Mouse (Mus musculus) mouse trophoblast stem cell (cell line): Measurements from ENCODE around the gene Lman2.

Source experiments
- in situ Hi-C, 2 experiments: fragments of 300-500 bp; cut with MseI, MboI; formaldehyde crosslinking; loops; 2 replicates in 1 of 2; 3 replicates in 1 of 2; pipeline ENCODE4 v1.15.1; 2025

The Lman2 gene

DNA sequence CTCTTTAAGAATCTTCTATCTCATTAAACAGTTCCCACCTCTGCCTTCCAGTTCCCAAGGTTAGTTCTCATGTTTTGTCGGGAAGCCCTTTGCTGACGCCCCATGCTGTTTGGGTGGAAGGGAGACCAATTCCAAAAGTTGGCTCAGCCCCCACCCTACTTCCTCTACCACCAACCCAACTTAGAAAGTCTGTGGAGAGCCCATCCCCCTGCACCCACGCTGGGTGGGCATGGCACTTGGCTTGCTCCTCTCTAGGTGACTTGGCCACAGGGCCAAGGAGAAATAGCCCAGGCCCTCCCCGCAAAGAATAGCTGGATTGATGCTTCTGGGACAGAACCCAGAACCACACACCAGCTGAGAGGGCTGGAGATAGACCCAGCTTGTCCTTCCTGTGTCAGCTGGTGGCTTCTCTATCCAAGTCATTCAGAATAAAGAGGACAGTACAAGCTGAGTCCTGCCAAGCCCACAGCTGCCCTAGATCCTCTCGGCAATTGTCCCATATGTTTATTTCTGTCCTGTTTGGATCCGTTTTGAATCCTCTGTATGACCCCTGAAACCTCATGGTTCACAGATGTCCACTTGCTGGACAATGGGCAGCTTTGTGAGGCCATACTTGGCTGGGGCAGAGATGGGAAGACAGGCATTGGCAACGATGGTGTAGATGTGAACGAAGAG is 8.6 kb upstream of the Lman2 start:
- in situ Hi-C loops: no loop called here

DNA sequence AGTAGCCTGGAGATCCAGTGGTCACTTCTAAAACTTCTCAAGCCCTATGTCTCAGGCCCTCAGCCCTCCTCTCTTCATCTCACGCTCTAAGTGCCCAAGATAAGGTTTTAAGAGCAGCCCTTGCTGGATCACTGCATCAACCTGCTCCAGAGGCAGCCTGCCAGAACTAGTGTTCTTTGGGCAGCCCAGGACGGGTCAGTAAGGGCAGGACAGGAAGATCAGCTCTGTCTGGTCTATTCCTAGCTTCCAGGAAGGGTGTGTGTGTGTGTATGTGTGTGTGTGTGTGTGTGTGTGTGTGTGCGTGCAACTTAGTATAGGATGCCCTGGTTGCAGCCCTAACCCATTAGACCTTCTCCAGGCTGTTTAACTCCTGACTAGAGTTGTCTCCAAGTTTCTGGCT is 7.7 kb upstream of the Lman2 start:
- in situ Hi-C loops: no loop called here

DNA sequence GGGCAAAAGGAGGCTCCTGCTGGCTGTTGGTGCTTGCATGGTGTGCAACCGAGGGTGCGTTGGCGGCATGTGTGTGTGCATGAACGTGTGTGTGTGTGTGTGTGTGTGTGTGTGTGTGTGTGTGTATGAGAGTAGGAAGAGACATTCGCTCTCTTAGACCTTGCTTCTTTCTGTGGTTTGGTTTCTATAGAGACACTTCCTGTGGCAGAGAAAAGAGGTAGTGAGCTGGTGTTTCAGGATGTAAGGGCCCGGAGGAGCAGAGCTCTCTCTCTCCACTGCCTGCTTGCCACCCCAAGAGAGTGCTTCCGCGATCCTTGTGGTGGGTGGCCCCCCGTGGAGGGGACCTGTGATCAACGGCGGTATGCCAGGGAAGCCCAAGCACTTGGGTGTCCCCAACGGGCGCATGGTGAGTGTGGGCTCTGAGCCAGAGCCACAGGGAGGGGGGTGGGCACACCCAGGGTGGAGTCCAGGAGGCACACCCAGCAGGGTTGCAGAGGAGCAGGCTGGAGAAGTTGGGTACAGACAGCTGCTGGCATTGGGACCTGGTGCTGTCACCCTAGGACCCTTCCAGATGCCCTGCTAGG is 7.0 kb upstream of the Lman2 start, which contains the start of gene Rgs14:
TSS of gene Rgs14 (plus strand) at position 202 of the 584 bp plus-strand sequence.
- in situ Hi-C loops: no loop called here

DNA sequence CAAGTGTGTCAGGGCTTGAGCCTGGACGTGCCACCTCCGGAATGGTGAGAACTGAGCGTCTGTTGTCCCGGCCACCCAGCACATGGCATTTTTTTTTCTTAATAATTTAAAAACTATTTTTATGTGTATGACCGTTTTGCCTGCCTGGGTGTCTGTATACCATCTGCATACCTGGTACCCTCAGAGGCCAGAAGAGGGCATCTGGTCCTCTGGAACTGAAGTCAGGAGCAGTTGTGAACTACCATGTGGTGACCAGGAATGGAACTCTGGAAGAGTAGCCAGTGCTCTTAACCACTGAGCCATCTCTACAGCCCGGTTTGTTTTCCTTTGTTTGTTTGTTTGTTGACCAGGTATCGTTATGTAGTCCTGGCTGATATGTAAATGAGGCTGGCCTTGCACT is 5.8 kb upstream of the Lman2 start:
- in situ Hi-C loops: no loop called here

DNA sequence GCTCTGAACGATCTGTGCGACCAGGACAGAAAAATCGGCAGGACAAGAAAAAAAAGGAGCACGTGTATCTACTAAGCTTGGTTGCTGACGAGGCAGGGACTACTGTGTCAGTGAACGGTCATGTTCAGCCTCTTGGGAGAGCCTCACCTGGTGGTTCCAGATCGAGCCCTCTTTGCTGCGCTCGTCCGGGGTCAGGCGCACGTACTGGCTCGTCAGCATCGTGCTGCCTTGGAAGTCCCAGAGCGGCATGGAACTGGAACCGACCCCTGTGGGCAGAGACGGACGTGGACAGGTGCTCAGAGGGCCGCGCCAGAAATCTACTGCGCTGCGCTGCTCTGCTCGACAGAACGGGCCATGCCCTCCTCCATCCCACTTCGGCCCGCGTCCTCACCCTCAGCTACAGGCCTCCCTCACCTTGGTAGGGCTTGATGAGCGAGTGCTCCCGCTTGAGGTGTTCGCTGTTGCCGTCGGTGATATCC is 570 bp downstream of the Lman2 start:
- in situ Hi-C loops: no loop called here

DNA sequence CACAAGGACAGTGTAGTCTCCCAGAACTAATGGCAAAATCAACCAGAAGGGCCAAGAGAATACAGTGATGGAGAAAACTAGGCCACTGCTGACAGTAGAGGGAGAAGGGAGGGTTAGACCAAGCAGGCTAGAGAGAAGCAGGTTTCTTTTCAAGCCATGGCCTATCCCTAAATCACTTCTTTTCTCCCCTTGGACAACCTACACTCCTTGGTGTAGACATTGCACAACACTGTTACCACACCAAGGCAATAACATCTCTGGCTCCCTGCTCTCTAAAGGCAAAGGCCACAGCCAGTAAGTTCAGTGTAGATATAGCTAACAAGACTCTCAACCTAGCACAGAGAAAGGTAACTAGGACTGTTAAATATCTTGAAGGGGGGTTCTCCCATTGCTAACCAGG is 1.4 kb downstream of the Lman2 start:
- in situ Hi-C loops: no loop called here

DNA sequence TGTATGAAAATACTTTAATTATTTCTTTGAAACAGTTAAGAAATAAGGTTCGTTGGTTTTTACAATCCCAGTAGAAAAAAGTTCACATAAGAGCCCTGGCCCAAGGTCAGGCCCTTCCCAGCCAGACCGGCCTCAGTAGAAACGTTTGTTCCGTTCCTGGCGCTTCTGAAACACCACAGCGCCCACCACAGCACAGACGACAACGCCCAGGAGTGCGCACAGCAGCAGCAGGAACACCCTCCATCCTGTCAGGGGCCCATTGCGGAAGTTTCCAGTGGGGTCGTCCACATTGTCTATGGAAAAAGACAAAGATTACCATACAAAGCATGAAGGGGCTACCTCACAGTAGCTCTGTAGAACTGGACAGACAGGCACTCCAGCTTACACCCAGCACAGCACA is 15.8 kb downstream of the Lman2 start:
- in situ Hi-C loops: no loop called here

DNA sequence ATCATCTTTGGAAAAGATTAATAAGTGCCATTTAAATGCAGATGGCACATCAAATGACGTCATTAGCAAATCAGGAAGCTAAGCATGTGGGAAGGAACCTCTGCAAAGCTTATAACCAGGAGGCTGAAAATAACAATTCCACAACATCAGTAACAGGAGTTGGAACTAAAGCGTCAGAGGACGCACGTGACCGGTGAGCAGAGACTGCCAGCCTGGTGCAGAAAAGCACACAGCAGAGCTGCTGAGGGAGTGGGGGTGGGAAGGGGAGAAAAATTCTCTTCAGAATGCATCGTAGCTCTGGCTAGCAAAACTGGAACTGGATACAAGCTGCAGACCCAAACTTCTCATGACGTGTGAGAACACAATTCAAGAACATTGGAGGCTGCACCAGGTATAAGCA is 18.3 kb downstream of the Lman2 start:
- in situ Hi-C loops: no loop called here

DNA sequence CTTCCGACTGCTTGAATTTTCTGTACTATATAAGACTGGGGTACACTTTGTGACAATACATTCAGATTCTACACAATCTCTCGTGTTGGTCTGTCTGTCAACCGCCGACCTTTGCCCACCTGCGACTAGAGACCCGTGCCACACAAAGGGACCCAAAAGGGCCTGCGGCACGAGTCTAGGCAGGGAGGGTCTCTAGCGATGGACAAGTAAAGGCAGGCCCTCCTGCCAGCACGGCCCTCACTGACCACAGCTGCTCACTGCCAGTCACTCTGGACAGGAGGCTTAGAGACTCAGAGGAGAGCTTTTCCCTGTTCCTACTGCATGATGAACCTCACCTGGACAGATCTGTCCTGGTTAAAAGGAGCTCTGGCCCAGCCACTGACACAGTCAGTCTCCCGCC is 20.1 kb downstream of the Lman2 start:
- in situ Hi-C loops: no loop called here

DNA sequence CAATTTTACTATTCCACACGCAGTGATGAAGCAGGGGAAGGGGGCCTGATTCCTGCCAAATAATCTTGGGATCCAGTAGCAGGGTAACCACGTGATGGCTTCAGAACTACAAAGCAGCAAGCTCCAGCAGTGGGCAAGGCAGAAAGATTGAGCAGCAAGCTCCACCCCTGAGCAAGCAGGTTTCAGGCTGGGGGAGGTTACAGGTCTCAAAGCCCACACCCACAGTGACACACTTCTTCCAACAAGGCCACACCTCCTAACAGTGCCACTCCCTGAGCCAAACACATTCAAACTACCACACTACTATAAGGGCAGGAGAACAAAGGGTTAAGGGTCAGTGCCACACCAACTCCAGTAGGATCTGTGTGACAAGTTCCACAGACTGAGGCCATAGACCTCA is 23.3 kb downstream of the Lman2 start:
- in situ Hi-C loops: no loop called here

DNA sequence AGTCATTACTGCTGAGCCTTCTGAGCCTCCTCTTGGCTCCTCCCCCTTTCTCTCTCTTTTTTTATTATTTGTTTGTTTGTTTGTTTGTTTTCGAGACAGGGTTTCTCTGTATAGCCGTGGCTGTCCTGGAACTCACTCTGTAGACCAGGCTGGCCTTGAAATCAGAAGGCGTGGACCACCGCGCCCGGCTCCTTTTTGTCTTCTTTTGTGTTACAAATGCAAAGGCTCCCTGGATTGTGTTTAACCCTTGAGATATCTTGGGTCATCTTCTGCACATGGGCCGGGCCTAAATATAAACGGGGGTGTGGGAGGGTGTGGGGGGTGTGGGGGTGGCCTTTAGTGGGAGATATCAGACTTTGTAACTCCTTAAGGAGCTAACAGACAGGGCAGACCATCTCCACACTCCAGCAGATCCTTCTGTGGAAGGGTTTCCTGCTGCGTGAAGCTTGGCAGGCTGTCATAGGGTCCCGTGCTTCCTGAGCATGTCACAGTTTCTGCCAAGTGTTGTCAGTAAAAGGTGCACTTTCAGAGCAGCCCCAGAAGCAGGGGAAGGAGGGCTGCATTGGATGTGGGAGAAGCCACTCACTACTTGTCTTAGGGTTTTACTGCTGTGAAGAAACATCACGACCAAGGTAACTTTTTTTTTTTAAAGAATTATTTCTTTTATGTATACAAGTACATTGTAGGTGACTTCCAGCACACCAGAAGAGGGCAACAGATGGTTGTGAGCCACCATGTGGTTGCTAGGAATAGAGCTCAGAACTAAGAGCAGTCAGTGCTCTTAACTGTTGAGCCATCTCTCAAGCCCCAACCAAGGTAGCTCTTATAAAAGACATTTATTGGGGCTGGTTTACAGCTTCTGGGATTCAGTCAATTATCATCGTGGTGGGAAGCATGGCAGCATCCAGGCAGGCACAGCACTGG is 24.2 kb downstream of the Lman2 start:
- in situ Hi-C loops: no loop called here

DNA sequence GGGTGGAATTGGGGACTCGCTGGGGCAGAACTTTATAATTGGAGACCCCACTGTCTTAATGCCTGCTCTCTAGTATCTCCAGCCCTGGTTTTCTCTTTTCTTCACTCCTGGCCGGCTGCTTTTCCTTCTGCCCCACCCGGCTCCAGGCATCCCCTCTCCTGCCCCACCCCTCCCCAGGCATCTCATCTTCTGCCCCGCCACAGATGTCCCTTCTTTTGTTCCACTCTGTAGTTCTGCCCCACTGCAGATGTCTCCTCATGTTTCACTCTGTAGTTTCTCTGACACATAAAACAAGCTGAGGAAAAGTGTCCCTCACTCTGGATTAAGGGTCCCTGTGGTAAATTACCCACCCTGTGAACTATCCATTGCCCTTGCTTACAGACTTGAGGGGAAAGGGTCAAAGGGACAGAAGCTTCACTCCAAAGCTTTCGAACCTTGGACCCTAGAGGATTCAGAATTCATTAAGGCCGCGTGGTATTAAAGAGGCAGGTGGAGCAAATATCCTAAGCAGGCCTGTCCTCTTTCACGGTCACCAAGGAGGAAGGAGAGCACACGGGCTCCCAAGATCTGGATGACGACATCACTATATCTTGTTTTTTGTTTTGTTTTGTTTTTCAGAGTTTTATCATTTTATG is 25.1 kb downstream of the Lman2 start:
- in situ Hi-C loops: no loop called here

DNA sequence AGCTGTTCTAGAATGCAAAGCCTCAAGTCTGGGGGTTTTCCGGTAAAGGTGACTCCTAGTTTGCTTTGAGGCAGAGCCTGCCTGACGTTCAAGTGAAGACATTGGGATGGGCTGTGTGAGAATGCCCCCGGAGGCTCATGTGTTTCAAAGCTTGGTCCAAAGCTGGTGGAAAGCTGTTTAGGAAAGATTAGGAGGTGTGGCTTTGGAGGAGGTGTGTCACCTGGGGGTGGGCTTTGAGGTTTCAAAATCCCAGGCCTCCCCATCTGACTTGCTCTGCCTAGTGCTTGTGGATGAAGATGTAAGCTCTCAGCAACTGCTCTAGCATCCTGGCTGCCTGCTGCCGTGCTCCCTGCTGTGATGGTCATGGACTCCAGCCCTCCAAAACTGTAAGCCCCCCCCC is 26.9 kb downstream of the Lman2 start:
- in situ Hi-C loops: no loop called here

DNA sequence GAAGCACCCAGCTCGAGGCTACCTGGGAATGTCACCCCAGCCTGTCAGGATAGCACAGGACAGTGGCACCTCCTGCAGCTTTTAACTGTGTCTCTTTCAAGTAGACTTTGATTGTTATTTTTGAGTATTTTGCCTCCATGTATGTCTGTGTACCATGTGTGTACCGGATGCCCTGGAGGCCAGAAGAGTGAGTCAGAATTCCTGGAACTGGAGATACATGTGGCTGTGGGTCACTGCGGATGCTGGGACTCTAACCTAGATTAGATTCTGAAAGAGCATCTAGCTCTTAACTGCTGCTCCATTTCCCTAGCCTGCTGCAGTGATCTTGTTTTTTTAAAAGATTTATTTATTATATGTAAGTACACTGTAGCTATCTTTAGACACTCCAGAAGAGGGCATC is 30.3 kb downstream of the Lman2 start:
- in situ Hi-C loops: no loop called here

DNA sequence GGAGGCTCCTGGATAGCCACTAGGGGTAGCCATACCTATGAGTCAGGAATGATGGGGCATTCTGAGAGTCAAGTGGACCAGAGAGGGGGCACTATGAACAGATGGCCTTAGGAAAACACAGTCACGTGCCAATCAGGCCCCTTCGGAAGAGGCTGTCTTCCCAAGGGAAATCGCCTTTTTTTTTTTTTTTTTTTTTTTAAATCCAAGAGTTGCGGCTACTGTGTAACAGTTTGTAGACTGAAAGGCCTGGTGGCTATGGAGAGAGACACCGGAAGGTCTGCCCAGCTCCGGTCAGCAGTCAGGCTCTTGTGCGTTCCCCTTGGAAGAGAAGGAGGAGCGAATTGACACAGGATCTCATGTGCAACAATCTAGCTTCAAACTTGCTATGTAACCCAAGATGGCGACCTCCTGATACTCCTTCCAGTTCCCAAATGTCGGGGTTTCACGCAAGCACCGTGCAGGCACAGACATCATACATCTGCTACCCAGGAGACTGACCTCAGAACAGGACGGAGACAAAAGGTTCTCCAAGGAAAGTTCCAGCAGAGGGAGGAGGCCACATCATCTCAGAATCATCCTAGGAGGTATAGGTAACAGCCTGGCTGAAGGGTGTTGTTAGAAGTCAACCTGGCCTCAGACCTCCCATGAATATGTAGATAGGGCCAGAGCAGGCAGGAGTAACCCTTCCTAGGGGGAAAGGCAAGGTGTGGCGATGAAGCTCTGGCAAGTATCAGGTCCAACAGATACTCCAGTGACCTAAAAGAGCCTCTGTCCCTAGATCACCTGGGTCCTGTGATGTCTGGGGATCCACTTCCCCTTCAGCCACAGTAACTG is 31.8 kb downstream of the Lman2 start:
- in situ Hi-C loops: no loop called here

DNA sequence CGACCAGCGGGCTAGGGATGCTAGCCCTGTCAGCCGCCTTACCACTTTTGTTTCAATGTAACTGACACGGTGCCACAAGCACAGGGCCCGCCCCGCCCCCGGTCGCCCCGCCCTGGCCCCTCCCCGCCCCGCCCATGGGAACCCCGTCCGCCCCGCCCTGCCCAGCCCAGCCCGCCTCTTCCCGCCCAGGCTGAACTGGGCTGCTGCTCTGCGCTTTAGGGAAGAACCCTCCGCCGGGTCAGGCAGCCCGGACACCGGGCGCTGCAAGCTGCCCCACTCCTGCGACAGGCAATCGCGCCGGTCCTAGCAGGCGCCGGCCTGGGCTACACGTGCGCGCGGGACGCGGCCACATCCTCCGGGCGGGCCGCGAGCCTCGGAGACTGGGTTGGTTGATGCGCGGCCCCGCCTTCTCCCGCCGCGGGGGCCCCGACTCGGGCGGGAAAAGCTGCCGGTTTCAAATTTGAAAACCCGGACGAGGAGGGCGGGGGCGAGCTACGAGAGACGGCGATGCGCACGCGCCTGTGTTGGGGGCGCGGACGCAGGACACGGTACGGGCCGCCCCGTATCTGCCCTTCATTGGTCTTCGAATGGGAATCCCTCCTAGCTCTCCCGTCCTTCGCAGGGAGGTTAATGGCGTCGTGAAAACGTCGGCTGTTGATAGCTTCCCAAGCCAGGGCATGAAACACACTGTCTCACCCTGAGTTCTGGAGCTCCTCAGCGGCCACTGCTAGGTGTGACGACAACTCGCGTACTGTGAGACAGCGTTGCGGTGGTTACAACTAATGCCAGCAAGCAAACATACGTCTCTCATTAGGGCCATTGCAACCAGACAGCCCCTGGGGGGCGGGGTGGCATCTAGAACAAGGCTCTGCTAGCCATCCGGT is 32.7 kb downstream of the Lman2 start, which contains the start of gene Mxd3:
TSS of gene Mxd3 (minus strand) at position 141 of the 884 bp plus-strand sequence.
- in situ Hi-C loops: no loop called here

DNA sequence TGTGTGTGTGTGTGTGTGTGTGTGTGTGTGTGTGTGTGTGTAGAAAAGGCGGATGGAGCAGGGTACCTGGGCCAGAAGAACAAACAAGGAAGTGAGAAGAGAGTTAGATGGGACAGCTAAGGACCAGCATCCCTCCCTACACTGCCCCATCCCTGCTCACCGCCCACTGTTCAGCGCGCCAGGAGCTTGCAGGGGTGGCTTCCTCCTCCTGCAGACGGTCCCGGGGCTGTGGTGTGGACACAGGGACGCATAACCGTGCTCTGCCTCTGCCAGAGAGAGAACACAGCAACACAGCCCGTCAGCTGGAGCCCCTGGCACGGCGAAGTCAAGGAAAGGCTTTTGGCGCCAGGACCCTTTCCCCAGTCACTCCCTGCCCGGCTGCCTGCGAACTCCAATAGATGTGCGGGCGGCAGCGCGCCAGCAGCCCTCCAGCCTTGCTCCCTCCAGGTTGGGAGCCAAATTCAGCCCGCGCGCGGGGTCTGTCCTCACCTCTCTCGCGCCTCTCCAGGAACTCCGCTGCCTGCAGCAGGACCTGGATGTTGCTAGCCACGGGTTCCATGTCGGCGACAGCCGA is 33.4 kb downstream of the Lman2 start:
- in situ Hi-C loops: no loop called here

DNA sequence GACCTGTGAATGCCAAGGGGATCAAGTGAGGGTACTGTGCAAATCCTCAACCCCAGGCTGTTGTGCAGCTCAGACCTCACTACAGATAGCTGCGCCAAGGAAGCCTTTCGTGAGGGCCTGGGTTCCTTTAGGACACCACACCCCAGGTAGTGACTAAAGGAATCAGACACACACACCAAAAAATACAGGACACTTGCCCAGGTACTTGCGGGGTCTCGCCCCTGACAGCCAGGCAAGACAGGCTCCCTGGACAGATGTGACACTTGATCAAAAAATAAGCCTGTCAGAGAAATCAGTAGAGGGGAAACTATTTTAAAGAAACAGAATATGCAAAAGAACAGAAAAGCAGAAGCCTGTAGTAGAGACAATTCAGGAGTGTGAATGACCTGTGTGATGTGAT is 33.9 kb downstream of the Lman2 start:
- in situ Hi-C loops: no loop called here

DNA sequence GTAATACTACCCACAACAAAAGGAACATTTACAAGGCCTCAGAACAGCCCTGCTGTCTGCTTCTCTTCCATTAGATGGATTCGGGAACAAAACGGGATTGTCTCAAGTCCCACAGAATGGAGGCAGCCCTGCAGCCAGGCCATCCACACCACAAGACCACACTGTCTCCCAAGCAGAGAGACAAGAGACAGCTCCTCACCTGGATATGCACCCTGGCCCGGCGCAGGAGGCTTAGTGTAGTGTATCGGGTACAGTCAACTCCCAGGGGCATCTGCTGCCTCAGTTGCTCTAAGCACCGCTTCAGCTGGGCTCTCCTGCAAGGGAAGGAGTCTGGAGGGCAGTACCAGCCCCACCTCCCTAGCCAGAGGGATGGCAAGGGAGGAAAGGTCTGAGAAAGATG is 34.4 kb downstream of the Lman2 start:
- in situ Hi-C loops: no loop called here

DNA sequence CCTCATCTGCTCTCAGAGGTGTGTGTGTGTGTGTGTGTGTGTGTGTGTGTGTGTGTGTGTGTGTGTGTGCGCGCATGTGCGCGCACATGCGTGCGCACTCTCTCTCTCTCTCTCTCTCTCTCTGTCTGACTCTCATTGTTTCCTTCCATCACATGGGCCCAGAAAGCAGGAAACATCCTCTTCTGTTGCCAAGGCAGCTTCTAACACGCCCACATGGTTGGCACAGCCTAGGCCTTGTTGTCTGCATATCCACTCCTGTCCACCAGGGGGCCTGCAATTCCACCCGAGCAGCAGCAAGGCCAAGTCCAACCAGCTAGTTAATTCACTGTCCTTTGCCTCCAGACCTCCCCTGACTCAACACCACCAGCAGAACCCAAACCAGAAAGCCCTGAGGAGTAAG is 35.0 kb downstream of the Lman2 start:
- in situ Hi-C loops: no loop called here
